Mouse (Mus musculus): ENCODE results near the gene Rab2b.
A peak's percentile ranks its signal among the peaks of the same experiment; 100 is the strongest.
"Not testable (repeated sequence)": the region's sequence is repeated elsewhere in the genome, so short reads cannot be mapped to it uniquely, and the experiment has no call there.

Rab2b gene

DNA sequence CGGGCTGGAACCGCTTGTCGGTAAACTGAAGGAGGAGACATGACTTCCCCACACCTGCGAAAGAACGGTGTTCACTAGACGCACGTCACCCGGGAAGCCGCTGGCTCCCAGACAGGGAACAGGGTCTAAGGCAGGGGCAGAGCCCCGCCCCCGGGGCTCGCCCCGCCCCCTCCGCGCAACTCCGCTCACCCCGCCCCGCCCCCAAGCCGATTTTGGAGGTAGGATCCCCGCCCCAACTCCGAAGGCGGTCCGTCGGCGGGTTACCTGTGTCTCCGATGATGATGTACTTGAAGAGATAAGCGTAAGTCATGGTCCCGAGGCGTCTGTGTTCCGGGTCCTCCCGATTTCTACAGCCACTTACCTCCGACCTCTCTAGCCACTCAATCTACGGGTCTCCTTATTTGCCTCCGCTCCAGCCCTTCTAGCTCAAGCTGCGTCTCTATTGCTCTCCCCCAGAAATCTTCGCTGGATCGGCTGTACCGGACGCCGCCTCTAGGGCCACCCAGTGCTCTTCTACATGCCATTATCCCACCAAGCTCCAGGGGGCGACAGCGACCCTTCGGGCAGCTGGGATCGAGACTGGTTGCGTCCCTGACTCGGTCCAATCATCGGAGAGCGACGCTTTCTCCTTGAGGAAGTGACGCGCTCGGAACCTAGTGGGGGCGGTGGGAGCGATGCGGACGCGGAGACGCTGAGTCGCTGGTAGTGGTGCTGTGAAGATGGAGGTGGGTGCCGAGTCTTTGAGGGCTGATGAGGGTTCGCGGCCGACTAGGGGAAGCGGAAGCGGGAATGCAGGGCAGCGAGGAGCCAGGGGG is at the start of gene Rab2b, which contains the start of gene Tox4:
Gene Rab2b, minus strand, starts transcription at position 614 of the 815 bp plus-strand sequence.
Gene Tox4, plus strand, starts transcription at position 215 of the 815 bp plus-strand sequence.
- peak; percentile 98 for DNase-seq (ENCODE audit: low spot score)

- no peak for DNase-seq (ENCODE audit: low spot score)
These were observed 48.8 kb upstream of the Rab2b start, which contains the start of gene Sall2 for GRCm38 (mm10) chr14:52327910-52328812. Gene Sall2, minus strand, starts transcription at chr14:52328762.

- DNase-seq (ENCODE audit: low spot score): no peak
These were observed 48.1 kb upstream of the Rab2b start for GRCm38 (mm10) chr14:52327375-52327901.

- DNase-seq (ENCODE audit: low spot score): no peak
These were observed 46.5 kb upstream of the Rab2b start for GRCm38 (mm10) chr14:52325890-52326289.

GRCm38 (mm10) chr14:52319361-52319760 is 40.0 kb upstream of the Rab2b start:
- DNase-seq (ENCODE audit: low spot score): no peak

GRCm38 (mm10) chr14:52316441-52317225 is 37.3 kb upstream of the Rab2b start:
- no peak for DNase-seq (ENCODE audit: low spot score)

DNA sequence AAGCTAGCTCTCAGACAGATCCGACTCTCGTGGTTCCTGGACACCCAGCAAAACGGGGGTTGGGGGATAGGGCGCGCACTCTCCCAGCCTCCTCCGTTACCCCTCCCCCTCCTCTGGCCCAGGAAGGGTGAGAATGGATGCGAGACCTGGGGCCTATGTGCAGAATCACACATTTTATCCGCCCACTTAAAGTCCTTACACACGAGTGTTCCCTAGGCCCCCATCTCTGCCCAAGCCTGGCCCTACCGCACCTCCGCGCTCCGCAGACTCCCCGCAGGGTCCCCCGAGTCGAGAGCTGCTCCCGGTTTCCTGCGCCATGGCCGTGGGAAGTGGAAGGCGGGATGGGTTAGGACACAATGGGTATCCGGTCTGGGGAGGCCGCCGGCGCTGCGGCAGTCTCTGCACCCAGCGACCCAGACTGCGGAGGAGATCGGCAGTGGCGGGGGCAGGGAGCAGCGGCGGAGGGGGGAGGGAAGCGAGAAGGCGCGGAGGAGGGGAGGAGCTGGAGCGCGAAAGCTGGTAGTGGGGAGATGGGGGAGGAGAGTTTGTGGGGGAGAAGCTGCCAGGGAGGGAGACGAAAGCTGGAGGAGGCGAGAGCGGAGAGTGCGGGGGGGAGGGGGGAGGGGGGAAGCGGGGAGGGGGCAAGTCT is 36.6 kb upstream of the Rab2b start:
- DNase-seq (ENCODE audit: low spot score): no peak

- DNase-seq (ENCODE audit: low spot score): no peak
These were observed 36.0 kb upstream of the Rab2b start for GRCm38 (mm10) chr14:52315283-52315780.

GRCm38 (mm10) chr14:52314808-52315150 is 35.4 kb upstream of the Rab2b start:
- DNase-seq (ENCODE audit: low spot score): no peak

GRCm38 (mm10) chr14:52313931-52314807 is 34.8 kb upstream of the Rab2b start:
- no peak for DNase-seq (ENCODE audit: low spot score)

DNA sequence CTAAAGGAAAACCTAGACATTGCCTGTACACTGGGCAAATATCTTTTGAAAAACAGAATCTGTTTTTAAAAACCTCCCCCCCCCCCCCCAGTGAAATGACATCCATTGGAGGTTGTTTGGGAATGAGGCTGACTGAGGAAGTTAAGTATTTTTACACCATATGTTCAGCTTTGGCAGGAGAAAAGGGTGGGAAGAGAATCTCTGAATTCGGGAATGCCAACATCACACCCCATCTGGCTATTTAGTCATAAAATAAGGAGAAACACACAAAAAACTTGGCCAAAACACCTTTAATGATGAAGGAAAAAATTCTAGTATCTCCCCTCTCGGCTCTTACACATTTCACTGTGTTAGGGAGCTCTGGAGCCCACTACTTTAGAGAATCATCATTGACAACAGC is 31.6 kb upstream of the Rab2b start:
- no peak for DNase-seq (ENCODE audit: low spot score)

GRCm38 (mm10) chr14:52310343-52310742 is 31.0 kb upstream of the Rab2b start:
- not testable (repeated sequence) for DNase-seq (ENCODE audit: low spot score)

DNA sequence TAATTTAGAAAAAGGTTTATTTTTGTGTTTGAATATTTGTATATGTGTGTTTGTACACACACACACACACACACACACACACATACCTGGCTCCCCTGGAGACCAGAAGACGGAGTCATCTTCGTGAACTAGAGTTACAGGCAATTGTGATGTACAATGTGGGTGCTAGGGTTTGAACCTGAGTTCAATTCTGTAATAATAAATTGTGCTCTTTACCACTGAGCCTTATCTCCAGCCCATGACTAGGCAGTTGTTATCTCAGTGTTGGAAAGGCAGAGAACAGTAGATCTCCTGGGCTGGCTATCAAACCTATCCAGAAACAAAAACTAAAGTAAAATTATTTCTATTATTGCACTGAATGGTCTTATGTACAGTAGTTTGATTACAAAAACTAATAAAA is 26.8 kb upstream of the Rab2b start:
- no peak for DNase-seq (ENCODE audit: low spot score)

DNA sequence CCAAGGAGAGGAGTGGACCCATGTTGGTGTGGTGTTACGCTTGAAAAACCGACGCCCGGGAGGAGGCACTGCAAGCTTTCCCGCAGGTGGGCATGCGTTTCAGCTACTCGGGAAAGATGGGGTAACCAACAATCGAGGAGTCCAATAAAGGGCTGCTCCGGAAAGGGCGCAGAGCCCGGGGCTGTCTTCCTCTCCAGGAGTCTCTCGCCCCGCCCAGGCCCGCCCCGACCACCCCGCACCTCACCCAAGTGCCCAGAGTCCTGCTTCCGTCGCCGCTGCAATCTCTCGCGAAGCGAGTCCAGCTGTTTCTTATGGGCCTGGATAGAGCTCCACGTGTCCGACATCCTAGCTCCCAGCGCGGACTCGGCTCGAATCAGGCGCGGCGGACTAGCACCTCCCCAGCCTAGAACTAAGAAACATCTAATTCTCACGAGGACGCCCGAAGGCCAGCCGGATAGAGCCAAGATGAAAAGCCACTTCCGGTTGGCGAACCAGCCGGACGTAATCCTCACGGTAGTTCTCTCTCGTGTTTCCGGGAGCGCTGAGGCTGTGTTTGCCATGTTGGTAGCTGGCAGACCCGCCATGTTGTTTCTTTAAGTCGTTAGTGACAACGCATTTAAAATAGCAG is 25.4 kb upstream of the Rab2b start, which contains the start of gene Mettl3:
Gene Mettl3, minus strand, starts transcription at position 485 of the 628 bp plus-strand sequence.
- peak; percentile 89 for DNase-seq (ENCODE audit: low spot score)

DNA sequence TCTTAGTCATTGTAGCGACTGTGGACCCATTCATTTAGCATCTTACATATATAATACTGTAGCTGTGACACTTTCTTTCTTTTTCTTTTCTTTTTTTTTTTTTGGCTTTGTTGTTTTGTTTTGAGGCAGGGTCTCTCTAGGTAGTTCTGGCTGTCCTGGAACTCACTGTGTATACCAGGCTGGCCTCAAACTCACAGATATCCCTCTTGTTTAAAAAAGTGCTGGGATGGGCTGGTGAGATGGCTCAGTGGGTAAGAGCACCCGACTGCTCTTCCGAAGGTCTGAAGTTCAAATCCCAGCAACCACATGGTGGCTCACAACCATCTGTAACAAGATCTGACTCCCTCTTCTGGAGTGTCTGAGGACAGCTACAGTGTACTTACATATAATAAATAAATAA is 24.2 kb upstream of the Rab2b start:
- not testable (repeated sequence) for DNase-seq (ENCODE audit: low spot score)

GRCm38 (mm10) chr14:52295558-52296264 is 16.4 kb upstream of the Rab2b start:
- DNase-seq (ENCODE audit: low spot score): no peak

- DNase-seq (ENCODE audit: low spot score): no peak
These were observed 4.8 kb upstream of the Rab2b start for GRCm38 (mm10) chr14:52284191-52284590.

DNA sequence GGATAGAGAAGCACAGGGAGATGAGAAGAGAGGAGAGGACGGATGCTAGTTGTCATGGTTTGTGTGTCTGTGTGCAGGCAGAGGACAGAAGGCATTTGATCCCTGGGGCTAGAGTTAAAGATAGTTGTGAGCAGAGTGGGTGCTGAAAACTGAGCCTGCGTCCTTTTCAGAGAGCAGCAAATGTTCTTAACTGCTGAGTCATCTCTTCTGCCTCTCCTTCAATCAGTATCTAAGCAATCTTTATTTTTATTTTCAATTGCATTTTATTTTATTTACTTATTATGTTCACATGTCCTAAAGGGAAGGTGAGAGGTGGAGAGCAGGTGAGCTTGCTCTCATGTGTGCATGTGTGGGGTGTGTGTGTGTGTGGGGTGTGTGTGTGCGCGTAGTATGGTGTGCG is 4.3 kb upstream of the Rab2b start:
- no peak for DNase-seq (ENCODE audit: low spot score)

- DNase-seq (ENCODE audit: low spot score): no peak
These were observed 389 bp upstream of the Rab2b start for GRCm38 (mm10) chr14:52279747-52280120.

Data from layer of hippocampus, adult 9-10 months (tissue).